Mouse (Mus musculus) kidney, postnatal 25 days (tissue): Measurements from ENCODE around the gene Cx3cr1.

ENCODE experiments used
- DNase-seq, 2 experiments: peaks; one replicate each; pipeline ENCODE4 v3.0.0; 2021; ENCODE audit warnings: mixed read lengths in 2 of 2

Cx3cr1 gene

DNA sequence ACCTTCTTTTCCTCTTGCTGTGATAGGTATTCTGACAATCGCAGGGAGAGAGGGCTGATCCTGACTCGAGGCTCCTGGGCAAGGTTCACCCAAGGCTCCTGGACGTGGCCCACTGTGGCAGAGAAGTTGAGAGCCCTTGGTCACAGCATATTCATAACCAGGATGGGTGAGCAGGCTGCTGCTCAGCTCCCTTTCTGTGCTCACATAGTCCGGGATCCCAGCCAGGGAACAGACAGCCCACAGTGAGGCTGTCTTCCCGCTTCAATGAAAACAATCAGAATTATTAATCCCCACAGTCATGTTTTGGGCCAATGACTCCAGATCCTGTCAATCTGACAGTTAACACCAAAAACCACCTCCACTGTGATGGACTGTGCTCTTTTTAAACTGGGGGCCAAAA lies 12.3 kb upstream of the Cx3cr1 start:
- DNase-seq = no peak

GRCm38 (mm10) chr9:120081247-120081646 lies 11.6 kb upstream of the Cx3cr1 start:
- DNase-seq = no peak

- no peak for DNase-seq
Observed at GRCm38 (mm10) chr9:120080546-120081108, 10.9 kb upstream of the Cx3cr1 start.

GRCm38 (mm10) chr9:120079901-120080300 lies 10.2 kb upstream of the Cx3cr1 start:
- DNase-seq = no peak

- no peak for DNase-seq
Observed at GRCm38 (mm10) chr9:120078241-120078640, 8.6 kb upstream of the Cx3cr1 start.

DNA sequence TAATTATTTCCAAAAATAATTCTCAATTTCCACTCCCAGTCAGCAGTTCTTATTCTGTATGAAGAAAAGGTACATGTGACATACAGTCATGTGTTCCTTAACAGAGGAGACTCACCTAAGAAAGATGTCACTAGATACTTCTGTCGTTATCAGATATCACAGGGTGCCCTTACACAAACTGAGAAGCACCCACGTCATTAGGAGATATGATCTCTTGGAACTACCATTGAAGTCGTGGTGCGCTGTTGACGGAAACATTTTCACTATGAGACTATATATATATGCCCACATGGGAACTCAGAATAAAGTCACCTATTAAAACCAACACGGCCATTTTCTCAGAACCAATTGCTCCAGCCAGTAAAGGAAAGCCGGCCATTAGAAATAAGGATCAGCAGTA lies 4.8 kb upstream of the Cx3cr1 start:
- DNase-seq = no peak

DNA sequence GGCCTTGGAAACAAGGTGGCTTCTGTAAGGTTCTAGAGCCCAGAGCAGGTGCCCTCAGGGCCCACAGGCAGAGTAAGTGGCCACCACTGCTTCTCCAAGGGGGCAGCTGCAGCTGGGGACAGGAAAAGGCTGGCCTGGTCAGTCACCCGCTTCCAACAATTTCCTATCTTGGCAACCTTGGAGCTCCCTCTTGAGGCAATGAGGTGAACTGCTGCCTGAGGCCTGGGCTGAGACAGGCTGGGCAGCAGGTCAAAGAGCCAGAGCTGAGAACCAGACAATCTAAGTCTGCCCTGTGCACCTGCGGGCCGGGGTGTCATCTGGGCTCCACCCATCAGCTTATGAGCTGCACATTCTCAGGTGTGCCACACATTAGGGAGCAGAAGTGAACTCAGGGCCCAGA lies 3.5 kb upstream of the Cx3cr1 start:
- DNase-seq = peak; percentile 79 to 86

DNA sequence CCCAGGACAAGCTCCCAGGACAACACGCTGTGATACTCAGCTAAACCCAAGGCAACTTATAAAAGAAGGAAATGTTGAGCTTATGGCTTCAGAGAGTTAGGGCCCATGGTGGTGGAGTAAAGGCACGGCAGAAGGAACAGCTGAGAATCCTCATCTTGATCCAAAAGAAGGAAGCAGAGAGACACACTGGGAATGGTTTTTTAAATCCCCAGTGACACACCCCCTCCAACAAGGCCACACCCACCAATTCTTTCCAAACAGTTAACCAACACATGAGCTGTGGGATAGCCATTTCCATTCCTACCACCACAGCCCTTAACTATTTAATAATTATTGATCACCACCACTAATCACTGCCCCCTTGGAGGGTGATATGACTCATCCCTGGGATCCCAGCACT lies 1.6 kb upstream of the Cx3cr1 start:
- DNase-seq = no peak

GRCm38 (mm10) chr9:120068047-120068446 lies 1.6 kb downstream of the Cx3cr1 start:
- no peak for DNase-seq

GRCm38 (mm10) chr9:120067609-120068008 lies 2.1 kb downstream of the Cx3cr1 start:
- no peak for DNase-seq

- DNase-seq = no peak
Observed at GRCm38 (mm10) chr9:120064317-120064716, 5.4 kb downstream of the Cx3cr1 start.

GRCm38 (mm10) chr9:120058730-120059129 lies 10.9 kb downstream of the Cx3cr1 start:
- no peak for DNase-seq

- DNase-seq = no peak
Observed at GRCm38 (mm10) chr9:120056201-120056600, 13.5 kb downstream of the Cx3cr1 start.

- no peak for DNase-seq
Observed at GRCm38 (mm10) chr9:120054545-120055277, 15.0 kb downstream of the Cx3cr1 start.

- DNase-seq = no peak
Observed at GRCm38 (mm10) chr9:120049407-120049806, 20.3 kb downstream of the Cx3cr1 start.

DNA sequence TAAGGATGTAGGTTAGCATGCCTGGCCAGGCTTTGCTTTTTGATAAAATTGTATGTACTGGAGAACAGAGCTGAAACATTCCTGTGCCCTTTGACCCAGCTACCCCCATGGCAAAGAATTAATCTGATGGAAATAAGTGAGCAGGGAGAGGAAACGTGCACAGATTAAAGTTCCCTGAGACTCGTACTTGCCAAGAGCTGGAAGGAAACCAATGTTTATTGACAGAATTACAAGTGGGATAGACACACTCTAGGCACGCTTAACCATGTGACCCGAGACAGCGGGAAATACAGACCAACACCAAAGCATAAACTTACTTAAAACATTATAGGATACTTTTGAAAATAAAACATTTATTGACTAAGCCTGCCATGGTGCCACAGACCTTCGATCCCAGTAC lies 21.2 kb downstream of the Cx3cr1 start:
- DNase-seq = no peak

GRCm38 (mm10) chr9:120043115-120043514 lies 26.6 kb downstream of the Cx3cr1 start:
- no peak for DNase-seq

DNA sequence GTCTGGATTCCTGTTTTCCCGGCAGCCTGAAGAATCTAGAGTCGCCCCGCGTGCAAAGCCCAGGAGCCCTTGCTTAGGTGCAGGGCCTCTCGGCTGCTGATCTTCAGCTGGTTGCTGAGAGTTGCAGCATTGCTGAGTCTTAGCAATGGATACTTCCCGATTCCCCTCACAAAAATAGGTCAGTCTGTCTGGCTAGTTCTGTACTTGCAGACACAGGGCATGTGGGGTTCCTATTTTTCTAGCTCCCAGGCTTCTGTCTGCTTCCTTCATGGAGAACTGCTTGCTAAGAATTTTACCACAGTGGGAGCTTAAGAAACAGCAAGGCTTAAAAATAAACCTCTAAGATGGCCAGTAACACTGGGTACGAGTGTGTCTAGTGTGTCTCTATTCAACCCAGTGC lies 32.3 kb downstream of the Cx3cr1 start:
- DNase-seq = no peak

GRCm38 (mm10) chr9:120034375-120034774 lies 35.3 kb downstream of the Cx3cr1 start:
- no peak for DNase-seq

- no peak for DNase-seq
Observed at GRCm38 (mm10) chr9:120032710-120033109, 37.0 kb downstream of the Cx3cr1 start.

DNA sequence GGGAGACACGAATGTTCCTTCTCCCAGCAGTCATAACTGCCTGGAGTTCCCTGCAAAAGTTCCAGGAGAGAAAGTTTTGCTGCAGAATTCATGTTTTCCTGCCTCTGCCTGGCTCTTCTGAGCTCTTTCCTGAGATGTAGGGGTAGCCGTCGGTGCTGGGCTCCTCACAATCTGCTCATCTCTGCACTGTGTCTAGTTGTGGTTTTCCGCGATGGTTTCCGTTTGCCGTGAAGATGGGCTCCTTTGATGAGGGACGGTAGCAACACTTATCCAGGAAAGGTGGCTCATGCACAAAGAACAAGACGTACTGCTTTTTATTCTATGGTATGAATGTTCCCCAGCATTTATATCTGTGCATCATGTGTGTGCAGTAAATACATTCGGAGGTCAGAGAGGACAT lies 39.3 kb downstream of the Cx3cr1 start:
- DNase-seq = no peak

- DNase-seq = no peak
Observed at GRCm38 (mm10) chr9:120029880-120030279, 39.8 kb downstream of the Cx3cr1 start.

GRCm38 (mm10) chr9:120027401-120028151 lies 42.1 kb downstream of the Cx3cr1 start:
- DNase-seq = peak in 1 of 2 experiments; percentile 27

- no peak for DNase-seq
Observed at GRCm38 (mm10) chr9:120024625-120025024, 45.1 kb downstream of the Cx3cr1 start.
